Mouse (Mus musculus) small intestine, adult 2 months (tissue): ENCODE data around the gene Sufu.

Experiments used
- CTCF ChIP-seq: fragments of 200-500 bp; IDR thresholded peaks from 2 replicates; pipeline ENCODE4 v1.5.1; 2012; ENCODE audit warnings: low read depth, mild to moderate bottlenecking, control low read depth, inconsistent platforms, low read length, moderate library complexity, mixed read lengths; ENCODE audit not compliant: insufficient replicate concordance, insufficient read length; ENCODE audit errors: extremely low read depth
- POLR2A ChIP-seq: fragments of 200-500 bp; IDR thresholded peaks from 2 replicates; pipeline ENCODE4 v1.6.1; 2012; ENCODE audit warnings: low read depth, mild to moderate bottlenecking, control low read depth, inconsistent platforms, low read length, moderate library complexity

- TF ChIP-seq CTCF = no peak
- no peak for TF ChIP-seq POLR2A
These were observed 49.8 kb downstream of the Sufu start for GRCm38 (mm10) chr19:46446436-46447020.
